10 mouse cellular contexts compared by ENCODE assay signal in genomic region chr12:82935121-82935762, GRCm38 (mm10).
DNase-seq lines count a peak whose midpoint lies in the region; ATAC-seq and TF ChIP-seq lines count a peak whose summit lies in the region.
"Had no signal": no experiment of that assay in that cellular context is flagged by ENCODE, and none has a peak within 500 bp of the region (broad histone marks: within the 10 kb centered on the region; RNA-seq: fewer than 3 reads in every experiment).

No protein-coding gene starts in this region.

- peak; percentile 51 for ATAC-seq in lung, embryonic 14.5 days (ENCODE audit: insufficient read depth)
- ATAC-seq in intestine, embryonic 15.5 days, result peak; percentile 91
- ATAC-seq in monocyte, adult 5-6 weeks (replicated peaks; ENCODE audit: insufficient number of reproducible peaks, low FRiP score, low TSS enrichment, poor library complexity, severe bottlenecking), result no peak
- ATAC-seq: forebrain, embryonic 13.5 days had no signal

- H3K4me2 ChIP-seq in lung, embryonic 14.5 days, result no peak overlapping the region
- H3K4me2 ChIP-seq in intestine, embryonic 15.5 days (replicated peaks), result no peak overlapping the region
- H3K4me2 ChIP-seq: forebrain, embryonic 13.5 days; liver, embryonic 11.5 days had no signal

- H3K9me3 ChIP-seq in lung, embryonic 14.5 days (ENCODE audit: low read depth, low read length), result no peaks in the 10 kb centered on the region
- no peaks in the 10 kb centered on the region for H3K9me3 ChIP-seq in intestine, embryonic 15.5 days
- H3K9me3 ChIP-seq: forebrain, embryonic 13.5 days; midbrain, embryonic 10.5 days had no signal

- DNase-seq in lung, embryonic 14.5 days, result peak; percentile 80
- DNase-seq in lung, adult 2 months, result no peak
- peak; percentile 16 to 50 for DNase-seq in heart, adult 9 months (ENCODE audit: low spot score in 2 of 2)
- peak; percentile 53 for DNase-seq in lung, postnatal 10 days
- no peak for DNase-seq in thymus, postnatal 0 days (ENCODE audit: low spot score)

- TF ChIP-seq CTCF in lung, embryonic 14.5 days (IDR thresholded peaks at IDR 0.05; ENCODE audit: low read depth), result no peak
- TF ChIP-seq CTCF in lung, adult 2 months (IDR thresholded peaks at IDR 0.05; ENCODE audit: insufficient read depth, low read length), result no peak

- H3K27ac ChIP-seq in lung, embryonic 14.5 days (ENCODE audit: low read depth), result peak overlapping the region; percentile 43
- 0 out of 2 replicates have a peak overlapping the region, but pooled peaks have one; percentile 23 for H3K27ac ChIP-seq in intestine, embryonic 15.5 days
- H3K27ac ChIP-seq: forebrain, embryonic 13.5 days; midbrain, embryonic 10.5 days had no signal

- no peak for TF ChIP-seq POLR2A in lung, adult 2 months (IDR thresholded peaks at IDR 0.05; ENCODE audit: borderline replicate concordance, extremely low read depth, low read depth, low read length)

- H3K9ac ChIP-seq in lung, embryonic 14.5 days, result no peak overlapping the region
- H3K9ac ChIP-seq in intestine, embryonic 15.5 days, result no peak overlapping the region
- H3K9ac ChIP-seq: forebrain, embryonic 13.5 days had no signal

- no peaks in the 10 kb centered on the region for H3K27me3 ChIP-seq in lung, embryonic 14.5 days (ENCODE audit: insufficient read depth, low read length)
- no peaks in the 10 kb centered on the region for H3K27me3 ChIP-seq in intestine, embryonic 15.5 days (replicated peaks)
- H3K27me3 ChIP-seq: forebrain, embryonic 13.5 days had no signal

- H3K4me1 ChIP-seq in lung, embryonic 14.5 days (ENCODE audit: insufficient read depth), result peaks cover 11% of the 10 kb centered on the region; the same call in 1 of the 2 replicates
- H3K4me1 ChIP-seq in lung, adult 2 months (ENCODE audit: control insufficient read depth, insufficient read depth, low read length), result no peaks in the 10 kb centered on the region; the same call in 1 of the 2 replicates
- no peaks in the 10 kb centered on the region for H3K4me1 ChIP-seq in intestine, embryonic 15.5 days (replicated peaks)
- H3K4me1 ChIP-seq: forebrain, embryonic 13.5 days; midbrain, embryonic 10.5 days had no signal

- no peak overlapping the region for H3K4me3 ChIP-seq in lung, embryonic 14.5 days (ENCODE audit: low read depth, low read length)
- no peak overlapping the region for H3K4me3 ChIP-seq in lung, adult 2 months (replicated peaks; ENCODE audit: extremely low read depth, low read depth, low read length)
- H3K4me3 ChIP-seq in intestine, embryonic 15.5 days (replicated peaks), result no peak overlapping the region
- H3K4me3 ChIP-seq: forebrain, embryonic 13.5 days; midbrain, embryonic 10.5 days had no signal

- H3K36me3 ChIP-seq in lung, embryonic 14.5 days (ENCODE audit: insufficient read depth), result no peaks in the 10 kb centered on the region
- H3K36me3 ChIP-seq in intestine, embryonic 15.5 days, result no peaks in the 10 kb centered on the region
- H3K36me3 ChIP-seq: midbrain, embryonic 10.5 days had no signal

- 30% methylated on average over 6 of the region's 6 CpGs for WGBS in lung, embryonic 14.5 days
- 54% methylated on average over 6 of the region's 6 CpGs for WGBS in lung, adult 2 months
- WGBS in intestine, embryonic 15.5 days, result 60% methylated on average over 6 of the region's 6 CpGs

Comparison
In these comparisons a context has a peak if more than half of its experiments do, and no peak if none do; other contexts are left out.
1. DNase-seq: peak in lung, embryonic 14.5 days (single experiment), heart, adult 9 months (2 of 2) and lung, postnatal 10 days (single experiment); none in lung, adult 2 months (single experiment) and thymus, postnatal 0 days (single experiment).